Mouse (Mus musculus): ENCODE measurements at regions not wholly inside any gene's neighbourhood (a gene's known extent, or its start where the extent isn't known, plus 50 kb on each side); places are given as distances from the start of the nearest gene placed in this dataset.

DNA sequence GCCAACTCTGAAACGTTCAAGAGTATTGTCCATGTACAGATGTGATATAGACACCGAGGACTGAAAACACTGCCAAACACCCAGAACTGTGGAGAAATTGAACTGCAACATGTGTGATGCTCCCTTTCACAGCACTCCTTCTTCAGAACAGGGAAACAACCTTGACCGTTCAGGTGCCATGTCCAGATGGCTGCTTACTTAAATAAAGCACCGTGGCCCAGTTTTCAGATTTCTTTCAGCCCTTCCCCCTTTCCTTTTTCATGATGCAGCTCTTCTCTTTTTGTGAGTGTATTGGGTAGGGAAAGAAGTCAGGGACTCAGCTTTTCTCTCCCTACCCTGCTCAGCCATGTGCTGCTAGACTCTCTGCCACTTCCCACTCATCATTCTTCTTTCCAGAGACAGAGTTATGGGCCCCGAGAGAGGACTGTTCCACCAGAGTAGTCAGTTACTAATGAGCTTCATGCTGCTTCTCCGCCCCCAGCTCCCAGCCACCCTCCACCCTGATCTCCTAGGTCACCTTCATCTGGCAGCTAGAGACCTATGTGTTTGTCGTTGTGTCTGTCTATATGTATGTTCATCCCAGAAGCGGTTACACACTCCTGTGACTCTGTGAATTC lies 74.3 kb upstream of the Astn2 start:
- no peak for DNase-seq (ENCODE audit: low spot score)
